Mouse (Mus musculus) cerebellum, adult 11 months (tissue): Measurements from ENCODE around the gene Coasy.

ENCODE experiments used
- DNase-seq: peaks from one replicate; pipeline ENCODE4 v3.0.0; 2022

The Coasy gene

DNA sequence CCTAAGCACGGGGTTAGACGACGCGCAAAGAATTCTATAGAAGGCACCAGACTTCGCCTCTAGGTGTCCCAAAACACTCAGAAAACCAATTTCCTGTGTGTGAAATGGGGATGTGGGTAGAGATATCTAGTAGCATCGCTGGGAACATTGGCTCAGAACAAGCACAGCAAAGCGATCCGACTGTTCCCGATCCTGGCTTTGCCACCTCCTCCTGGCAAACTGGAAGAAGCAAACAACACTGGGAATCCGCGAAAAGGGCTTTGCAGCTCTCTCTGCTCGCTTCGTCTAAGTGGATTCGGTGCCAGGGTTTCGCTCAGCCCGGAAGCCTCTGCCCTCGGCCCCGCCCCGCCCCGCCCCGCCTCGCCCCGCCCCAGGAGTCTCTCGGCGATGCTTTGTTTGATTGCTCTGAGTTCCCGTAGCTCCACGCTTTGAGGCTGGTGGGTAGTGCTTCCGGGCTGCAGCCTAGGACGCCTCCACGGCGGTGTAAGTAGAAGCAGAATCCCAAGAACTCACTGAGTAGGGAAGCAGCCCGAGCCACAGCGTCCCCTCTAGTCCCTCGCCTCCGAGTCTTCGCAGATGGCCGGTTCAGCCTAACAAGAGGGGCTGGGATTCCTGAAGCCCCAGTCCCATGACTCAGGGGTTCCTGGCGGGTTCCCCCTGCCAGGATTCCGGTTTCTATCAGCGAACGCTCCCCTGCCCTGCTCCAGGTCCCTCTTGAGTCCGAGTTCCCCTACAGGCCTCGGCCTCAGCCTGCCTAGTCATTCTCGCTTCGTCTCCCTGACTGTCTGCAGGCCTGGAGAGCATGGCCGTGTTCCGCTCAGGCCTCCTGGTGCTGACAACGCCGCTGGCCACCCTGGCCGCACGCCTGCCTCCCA is at the start of gene Coasy:
TSS of gene Coasy (plus strand) at position 358 of the 875 bp plus-strand sequence.
- DNase-seq = peak; percentile 82

DNA sequence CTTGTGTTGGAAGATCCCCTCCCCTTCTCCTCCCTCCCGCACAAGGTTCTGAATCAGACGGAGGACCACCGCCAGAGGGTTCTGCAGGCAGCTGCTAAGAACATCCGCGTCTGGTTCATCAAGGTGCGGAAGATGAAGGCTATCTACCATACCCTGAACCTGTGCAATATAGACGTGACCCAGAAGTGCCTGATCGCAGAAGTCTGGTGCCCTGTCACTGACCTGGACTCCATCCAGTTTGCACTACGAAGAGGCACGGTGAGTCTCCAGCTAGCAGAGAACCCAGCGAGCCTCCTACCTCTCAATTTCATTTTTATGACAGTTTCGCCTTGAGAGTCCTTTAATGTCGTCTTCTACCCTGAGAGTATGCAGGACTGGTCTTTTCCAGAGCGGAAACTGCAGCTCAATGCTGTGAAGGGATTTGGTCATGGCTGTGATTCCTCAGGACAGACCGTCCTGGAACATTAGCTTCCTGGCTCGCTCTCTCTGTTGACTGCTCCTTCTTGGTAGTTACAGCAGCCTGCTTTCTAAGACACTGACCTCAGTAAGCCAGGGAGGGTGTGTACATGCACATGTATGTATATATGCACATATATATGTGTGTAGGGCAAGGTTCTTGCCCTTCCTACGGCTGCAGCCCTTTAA is 48.4 kb upstream of the Coasy start:
- no peak for DNase-seq

DNA sequence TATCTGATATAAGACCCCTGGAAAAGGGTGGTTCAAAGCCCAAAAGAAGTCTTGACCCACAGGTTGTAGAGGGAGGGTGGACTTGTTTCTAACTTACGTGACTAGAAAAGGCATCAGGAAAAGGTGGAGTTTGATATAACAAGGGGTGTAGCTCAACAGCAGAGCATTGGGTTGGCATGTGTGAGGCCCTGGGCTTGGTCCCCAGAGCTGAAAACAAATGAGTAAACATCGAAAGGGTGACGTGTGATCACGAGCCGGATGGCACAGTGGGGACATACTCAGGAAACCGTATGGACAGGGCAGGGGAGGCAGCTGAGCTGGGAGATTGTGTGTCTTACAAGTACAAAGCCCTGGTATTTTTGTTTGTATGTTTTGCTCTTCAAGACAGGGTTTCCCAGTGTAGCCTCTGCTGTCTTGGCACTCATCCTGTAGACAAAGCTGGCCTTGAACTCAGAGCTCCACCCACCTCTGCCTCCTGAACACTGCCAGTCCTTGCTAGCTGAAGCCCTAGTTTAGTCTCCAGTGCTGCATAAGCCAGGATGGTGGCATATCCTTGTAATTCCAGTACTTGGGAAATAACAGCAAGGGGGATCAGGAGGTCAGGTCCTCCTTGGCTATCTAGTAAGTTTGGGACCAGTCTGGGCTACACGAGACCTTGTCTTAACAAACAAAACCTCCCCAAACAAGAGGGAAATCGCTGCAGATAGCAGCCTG is 47.6 kb upstream of the Coasy start:
- no peak for DNase-seq

DNA sequence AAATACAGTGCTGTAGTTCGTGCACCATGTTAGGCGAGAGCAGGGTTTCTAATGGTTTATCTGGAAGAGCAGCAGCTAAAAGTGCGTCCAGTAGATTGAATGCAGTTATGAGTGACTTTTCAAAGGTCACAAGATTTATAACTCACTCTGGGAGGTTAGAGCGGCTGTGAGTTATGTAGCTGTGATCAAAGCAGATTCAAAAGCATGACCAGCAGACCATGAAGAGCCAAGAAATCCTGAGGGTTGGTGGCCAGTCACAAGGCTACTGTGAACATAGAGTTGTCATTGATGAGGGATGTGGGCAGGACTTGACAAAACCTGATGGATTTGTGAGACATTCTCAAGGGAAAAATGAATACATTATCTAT is 47.1 kb upstream of the Coasy start:
- no peak for DNase-seq

DNA sequence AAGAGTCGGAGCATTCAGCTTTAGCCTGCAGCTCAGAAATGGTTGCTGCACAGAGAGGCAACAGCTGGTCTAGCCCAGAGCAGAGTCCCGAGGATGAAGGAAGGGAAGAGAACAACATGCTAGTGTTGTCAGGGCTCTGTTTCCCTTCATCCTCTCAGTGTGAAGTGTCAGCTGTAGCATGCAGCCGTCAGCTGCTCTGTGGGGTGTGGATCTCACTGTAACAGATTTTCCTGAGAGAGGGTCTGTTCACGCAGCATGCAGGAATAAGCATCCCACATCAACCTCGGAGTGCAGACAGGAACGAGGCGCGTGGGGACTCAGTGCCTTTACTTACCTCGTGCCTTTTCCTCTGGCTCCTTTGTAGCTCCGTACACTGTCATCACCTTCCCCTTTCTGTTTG is 44.6 kb upstream of the Coasy start:
- DNase-seq = no peak

DNA sequence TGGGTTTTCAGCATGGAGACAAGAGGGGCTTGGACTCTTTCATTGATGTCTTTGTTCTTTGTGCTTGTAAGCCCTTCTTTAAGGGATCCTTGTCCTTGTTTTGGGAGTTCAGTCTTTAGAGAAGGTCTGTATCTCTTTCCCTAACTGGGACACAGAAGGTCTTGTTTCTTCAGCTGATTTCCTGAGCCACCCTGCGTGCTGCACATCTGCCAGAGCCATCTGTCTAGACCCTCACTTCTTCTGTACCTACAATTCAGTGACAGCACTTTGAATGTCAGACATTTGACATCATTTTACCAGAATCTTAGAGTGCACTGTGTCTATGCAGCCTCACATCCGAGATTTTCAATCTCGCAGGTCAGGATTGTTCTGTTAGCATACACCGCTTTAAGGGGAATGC is 36.5 kb upstream of the Coasy start:
- DNase-seq = no peak

DNA sequence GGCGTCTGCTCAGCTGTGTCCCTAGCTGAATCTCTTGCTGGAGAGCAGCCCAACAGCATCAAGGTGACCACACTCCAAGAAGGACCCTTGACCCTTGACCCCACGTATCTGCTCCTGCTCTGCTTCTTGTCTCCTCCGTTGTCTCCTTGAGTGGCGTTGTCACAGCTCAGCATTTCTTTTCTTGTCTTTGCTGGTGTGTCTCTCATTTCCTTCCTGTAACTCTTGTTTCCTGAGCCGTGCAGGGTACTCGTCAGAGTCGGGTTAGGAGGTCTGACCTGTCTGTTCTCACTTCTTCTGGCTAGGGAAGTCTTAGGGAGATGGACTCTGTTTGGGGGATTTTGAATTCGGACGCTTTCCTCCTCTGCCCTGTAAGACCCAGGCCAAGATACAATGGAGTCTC is 35.9 kb upstream of the Coasy start:
- DNase-seq = no peak

DNA sequence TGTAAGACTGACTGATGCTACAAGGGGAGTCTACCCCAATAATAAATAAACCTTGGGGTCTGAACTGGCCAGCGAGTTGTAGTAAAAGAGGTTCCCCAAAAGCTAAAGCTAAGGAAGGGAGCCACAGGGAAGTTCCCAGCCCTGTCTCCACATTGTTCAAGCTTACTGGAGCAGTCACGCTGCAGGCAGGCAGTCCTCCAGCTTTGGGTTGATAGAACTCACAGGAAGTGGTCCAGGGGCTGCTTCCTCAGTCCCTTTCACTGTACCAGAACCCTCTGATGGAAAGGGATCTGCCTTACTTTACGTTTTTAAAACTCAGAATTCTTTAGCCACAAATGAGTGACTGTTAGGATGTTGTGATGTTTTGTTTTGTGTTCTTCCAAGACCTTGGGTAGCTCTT is 34.9 kb upstream of the Coasy start:
- no peak for DNase-seq

DNA sequence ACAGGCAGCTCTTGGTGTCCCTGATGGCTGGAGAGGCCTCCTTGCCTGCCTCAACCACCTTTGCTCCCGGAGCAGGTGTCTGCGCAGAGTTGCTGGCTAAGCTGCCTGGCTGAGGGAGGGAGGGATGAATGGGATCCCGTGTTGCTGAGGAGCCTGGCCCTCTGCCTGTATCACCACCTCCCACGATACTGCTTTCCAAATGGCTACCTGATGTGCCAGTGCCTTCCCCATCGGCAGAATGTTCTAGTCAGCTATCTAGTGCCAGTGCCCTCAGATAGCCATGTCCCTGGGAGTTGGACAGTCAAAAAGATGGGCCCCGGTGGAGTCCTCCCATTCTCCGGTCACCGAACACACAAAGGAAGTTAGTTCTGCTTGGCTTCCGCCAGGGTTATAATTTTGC is 32.0 kb upstream of the Coasy start:
- DNase-seq = peak; percentile 68

DNA sequence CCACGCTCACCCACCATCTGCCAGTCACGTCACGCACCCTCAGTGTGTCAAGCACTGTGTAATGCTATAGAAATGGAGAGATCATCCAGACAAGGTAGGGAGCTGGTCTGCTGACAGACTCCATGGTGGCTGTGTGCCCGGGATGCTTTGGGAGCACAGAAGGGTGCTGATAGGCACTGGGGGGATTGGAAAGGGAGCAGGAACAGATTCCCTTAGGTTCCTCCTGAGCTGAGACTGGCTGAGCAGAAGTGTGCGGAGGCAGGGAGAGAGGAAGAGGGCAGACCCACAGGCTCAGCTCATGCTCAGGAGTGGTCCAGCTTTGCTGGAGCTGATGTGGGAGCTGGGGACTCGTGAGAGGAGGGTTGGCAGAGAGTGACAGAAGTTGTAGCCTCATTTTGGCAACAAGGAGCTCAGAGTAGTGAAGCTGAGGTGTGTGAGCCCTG is 31.3 kb upstream of the Coasy start:
- no peak for DNase-seq

DNA sequence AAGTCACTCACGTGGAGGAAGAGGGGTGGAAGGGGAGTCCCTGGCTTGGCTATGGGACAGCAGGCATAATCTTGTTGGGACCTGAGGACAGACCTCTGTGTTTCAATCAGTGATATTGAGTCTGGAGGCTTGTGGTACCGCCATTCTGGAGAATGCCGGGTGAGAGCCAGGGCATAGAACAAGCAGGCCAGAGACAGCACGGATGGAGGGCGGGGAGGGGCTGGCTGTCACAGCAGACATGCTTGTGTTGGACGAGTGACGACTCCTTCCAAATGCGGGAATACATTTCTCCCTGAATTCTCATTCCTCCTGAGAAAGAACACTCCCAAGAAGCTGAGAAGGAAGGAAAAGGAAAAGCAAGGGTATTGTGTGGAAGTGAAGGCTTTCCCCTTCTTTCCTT is 30.7 kb upstream of the Coasy start:
- no peak for DNase-seq

DNA sequence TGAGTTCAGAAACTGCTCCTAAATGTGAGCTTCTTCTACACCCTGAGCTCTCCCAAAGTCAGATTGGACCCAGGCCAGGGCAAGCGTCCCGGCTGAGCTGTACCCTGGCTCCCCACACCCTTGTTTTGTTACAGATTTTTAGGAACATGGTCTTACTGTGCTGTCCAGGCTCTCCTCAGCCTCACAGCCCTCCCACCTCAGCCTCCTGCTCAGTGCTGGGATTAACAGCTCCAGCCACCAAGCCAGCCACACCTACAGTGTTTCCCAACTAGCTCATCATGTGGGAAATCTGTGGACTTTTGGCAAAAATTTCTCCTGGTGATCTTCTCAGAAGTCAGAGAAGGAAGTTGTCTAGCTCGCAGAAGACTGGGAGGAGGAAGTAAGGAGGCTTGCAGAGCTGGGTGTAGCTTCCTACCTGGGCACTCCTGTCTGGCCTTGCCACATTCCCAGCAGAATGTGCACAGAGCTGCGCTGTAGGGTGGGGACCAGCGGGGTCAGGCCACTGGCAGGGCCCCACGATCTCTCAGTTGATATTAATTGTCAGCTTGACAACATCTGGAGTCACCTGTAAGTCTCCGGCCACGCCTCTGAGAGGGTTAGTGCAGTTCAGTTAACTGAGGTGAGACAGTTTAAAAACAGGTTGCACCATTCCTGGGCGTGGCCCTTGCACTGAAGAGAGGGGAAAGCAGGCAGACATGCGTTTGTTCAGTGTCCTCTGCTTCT is 29.5 kb upstream of the Coasy start:
- no peak for DNase-seq

DNA sequence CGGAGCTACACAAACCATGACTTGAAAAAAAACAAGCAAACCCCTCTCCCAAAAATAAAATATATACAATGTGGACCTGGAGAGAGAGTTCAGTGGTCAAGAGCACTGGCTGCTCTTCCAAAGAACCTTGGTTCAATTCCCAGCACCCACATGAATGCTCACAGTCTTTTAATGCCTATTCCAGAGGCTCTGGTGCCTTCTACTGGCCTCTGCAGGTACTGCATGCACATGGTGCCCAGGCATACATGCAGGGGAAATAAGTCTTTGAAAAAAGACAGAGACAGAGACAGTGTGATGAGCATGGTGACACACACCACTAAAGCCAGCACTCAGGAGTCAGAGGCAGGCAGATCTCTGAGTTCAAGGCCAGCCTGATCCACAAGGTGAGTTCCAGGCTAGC is 28.4 kb upstream of the Coasy start:
- no peak for DNase-seq

DNA sequence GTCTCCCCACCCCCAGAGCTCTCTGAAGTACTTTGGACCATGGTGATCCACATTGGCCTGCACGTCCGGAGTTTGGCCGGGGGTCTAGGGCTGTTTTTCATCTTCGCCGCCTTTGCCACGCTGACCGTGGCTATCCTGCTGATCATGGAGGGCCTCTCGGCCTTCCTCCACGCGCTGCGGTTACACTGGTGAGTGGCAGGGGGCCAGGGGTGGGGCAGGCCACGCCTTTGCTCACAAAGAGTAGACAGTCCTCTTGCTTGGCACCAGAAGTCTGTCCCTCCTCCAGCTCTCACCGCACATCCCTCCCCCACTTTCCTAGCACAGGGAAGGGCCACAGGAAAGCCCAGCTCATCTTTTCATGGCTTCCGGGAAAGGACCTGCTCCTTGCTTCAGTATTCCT is 26.9 kb upstream of the Coasy start:
- no peak for DNase-seq

DNA sequence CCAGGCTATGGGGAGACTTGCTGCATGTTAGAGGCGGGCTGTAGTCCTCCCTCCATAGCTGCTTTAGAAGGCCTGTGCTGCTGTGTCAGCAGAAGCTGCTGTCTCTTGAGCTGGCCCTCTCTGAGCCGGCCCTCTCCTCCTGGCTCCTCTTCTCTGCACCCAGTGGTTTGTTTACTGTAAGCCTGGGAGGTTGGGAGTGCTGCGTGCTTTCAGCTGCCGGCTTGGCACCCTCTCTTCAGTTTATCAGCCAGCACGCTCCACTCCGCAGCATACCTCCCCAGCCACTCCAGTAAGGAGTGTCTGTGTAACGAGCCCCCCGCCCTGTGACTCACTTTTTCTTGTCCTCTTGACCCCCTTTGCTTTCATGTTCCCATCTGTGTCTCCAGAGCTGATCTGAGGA is 25.5 kb upstream of the Coasy start:
- DNase-seq = no peak

DNA sequence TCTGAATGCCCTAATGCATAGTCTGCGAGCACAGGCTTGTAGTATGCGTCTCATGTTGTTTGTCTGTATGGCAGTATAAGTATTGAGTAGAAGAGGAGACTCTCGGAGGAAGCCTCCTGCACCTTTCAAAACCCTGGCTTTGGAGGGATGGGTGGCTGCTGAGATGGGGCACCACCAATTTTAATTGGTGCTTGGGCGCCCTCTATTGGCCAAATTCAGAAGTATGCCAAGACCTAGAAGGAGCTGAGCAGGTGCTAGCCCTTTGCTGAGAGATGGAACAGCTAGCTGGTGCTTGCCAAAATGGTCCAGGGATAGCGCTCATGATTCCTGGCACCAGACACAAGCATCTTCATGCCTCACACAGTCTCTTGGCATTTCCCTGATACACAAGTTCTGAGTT is 24.5 kb upstream of the Coasy start:
- DNase-seq = peak; percentile 87

DNA sequence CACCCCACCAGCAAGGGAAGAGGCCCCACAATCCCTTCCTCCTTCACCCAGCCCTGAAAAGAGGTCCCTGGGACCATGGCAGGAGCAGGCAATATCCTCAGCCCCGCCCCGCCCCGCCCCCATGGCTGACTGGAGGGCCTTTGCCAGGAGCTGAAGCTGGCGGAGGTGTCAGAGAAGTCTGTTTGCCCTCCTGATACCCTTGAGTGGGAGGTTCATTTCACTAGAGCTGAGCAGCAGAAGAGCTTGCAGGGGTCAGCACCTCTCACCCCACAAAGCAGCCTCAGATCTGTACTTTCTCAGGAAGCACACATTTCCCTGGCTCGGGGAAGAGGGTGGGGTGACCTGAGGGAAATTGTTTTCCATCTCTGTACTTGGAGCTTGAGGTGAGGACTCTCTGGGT is 23.6 kb upstream of the Coasy start:
- DNase-seq = no peak

DNA sequence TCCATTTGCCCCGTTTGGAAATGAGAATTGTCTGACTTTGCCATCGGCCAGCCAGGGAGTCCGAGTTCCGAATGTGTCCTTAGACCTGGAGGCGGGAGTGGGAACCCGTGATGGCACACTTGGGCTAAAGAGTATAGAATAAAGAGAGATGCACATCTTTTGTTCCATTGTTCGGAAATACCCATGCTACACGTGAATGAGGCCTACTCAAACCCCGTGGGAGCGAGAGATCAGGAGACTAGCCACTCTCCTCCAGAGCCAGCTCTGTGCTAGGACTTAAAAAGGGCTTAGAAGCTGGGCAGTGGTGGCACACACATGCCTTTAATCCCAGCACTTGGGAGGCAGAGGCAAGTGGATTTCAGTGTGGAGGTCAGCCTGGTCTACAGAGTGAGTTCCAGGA is 22.9 kb upstream of the Coasy start:
- DNase-seq = no peak

DNA sequence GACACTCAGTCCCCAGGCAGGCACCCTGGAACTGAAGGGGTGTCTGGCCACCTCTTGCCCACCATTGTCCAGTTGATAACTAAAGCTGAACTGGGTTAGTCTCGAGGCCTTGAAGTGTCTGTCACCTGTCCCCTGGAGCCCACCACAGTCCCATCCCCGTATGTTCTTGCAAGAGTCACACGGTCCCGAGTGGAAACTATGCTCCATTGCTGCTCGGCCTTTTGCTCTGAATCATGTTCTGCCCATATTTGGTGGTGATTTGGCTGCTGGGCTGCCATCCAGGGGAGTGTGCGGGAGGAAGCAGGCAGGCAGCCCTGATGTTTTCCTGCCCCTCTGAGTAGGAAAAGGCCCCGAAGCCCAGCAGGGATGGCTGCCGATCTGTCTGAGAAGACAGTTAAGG is 22.2 kb upstream of the Coasy start:
- peak; percentile 40 for DNase-seq

DNA sequence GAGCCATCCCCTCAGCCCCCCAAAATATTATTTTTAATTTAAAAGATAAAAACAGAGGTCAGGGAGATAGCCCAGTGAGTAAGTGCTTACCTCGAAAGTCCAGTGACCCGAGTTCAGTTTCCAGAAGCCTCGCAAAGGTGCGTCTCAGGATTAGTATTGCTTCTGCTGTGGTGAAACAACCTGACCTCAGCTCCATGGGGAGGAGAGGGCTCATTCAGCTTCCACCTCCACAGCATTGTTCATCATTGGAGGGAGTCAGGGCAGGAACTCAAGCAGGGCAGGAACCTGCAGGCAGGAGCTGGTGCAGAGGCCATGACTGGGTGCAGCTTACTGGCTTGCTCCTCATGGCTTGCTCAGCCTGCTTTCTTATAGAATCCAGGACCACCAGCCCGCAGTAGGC is 21.3 kb upstream of the Coasy start:
- no peak for DNase-seq

DNA sequence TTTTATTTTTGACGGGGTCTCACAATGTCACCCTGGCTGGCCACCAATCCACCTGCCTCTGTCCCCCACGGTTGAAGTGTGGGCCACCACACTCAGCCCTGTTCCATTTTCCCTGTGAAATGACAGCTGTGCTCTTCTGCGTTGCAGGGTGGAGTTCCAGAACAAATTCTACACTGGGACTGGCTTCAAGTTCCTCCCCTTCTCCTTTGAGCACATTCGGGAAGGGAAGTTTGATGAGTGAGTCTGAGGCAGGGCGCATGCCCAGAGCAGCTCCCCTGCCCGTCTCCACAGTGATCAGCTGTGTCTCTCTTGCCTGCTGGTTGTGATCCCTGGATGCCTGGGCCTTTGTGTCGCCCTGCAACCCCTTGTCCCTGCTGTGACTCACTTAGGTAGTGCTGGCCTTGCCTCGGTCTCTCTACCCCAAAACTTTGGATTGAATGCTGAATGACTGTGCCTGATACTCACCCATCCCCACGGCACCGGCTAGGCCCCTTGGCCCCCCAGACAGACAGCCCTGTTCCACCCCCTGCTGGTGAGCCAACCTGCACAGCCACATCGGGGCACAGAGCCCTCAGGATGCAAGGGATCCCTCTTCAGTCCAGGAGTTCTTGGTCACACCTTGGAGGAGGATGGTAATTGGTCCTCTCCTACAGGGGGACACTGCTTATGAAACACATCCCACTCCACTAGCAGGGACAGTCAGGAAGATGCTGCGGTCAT is 20.0 kb upstream of the Coasy start:
- DNase-seq = no peak

DNA sequence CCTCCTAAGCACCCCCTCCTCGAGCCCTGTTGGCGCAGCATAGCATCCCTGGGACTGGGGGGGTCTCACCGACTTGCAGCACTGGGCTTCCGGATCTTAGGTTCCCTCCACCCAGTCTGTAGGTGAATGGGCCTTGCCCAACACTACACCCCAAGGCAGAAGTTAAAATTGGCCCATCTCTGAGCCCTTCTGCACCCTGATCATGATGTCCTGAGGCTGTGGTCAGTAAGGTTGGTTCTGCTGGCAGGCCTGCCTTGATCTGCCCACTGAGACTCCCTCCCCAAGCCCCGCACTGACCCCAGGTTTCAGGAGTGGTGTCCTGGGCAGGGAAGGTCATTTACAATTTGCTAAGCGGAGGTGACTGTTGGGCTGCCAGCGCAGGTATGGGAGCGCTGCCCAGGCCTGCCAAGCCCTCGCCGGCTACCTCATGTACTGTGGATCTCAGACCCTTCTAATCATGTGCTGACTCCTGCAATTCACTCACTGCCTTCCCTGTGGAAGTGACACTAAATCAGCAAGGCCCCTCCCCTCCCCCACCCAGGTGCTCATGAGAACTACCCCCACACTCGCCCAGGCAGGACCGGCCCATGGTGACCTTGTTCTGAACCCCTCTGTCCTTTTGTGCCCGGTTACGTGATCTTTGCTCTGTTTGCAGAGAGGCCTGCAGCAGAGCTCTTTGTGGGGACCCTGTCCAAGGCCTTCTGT is 19.2 kb upstream of the Coasy start:
- no peak for DNase-seq
